Mouse (Mus musculus): ENCODE measurements at regions not wholly inside any gene's neighbourhood (a gene's known extent, or its start where the extent isn't known, plus 50 kb on each side); places are given as distances from the start of the nearest gene placed in this dataset.

DNA sequence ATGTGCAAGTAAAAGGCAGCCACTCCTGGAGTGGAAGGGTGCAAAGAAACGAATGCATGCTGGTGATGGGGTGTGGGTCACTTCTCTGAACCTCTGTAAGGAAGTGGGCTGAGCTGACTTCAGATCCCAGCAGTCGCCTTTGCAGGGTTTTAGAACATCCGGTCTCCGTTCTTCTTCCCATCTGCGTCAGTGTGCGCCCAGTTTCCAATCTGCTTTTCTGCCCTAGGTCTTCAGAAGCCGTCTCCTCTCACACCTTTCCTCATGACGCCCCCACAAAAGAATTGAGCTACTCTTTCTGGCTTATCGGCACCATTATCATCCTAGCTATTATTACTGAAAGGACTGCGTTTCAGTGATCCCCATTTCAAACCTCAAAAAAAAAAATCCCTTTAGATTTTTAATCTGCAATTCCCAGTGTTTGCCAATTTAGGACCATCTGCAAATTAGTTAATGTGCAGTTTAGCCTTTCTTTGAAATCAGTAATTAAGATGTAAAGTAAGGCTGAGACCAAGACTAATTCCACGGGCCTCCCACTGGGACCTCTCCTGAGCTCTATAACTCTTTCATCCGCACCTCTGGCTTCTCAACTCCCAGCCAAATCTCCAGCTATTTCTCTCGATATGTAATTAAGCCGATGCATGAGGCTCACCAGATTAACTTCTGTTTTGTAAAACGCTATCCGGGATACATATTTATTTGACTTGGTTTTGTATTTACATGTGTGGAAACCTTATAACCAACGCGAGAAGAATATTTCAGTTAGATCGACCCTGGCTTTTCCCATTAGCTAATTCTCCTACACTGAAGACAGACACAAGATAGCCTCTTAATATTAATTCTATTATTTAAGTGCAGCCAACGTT is 185.7 kb upstream of the Ednrb start:
- no peak for TF ChIP-seq CTCF (IDR thresholded peaks at IDR 0.05; ENCODE audit: low read depth)
- TF ChIP-seq EP300 (IDR thresholded peaks at IDR 0.05; ENCODE audit: low read depth), result no peak
